Mouse (Mus musculus) testis, adult 2 months (tissue): Measurements from ENCODE around the gene Trim50. TPM values are rescaled to one million over a fixed set of nuclear protein-coding genes. Genes with fewer than 3 reads are reported as not detected.
"Not testable (repeated sequence)": the region's sequence is repeated elsewhere in the genome, so short reads cannot be mapped to it uniquely, and the experiment has no call there.

ENCODE experiments used
- H3K27ac ChIP-seq: fragments of 200-500 bp; 2 replicates; pipeline ENCODE4 v1.5.1; 2012; ENCODE audit warnings: low read depth, low read length; ENCODE audit not compliant: control insufficient read depth, insufficient read depth
- H3K27me3 ChIP-seq: fragments of 200-500 bp; 2 replicates; pipeline ENCODE4 v1.6.1; 2012; ENCODE audit warnings: mild to moderate bottlenecking, low read length, moderate library complexity; ENCODE audit not compliant: control insufficient read depth, insufficient read depth
- H3K36me3 ChIP-seq: fragments of 200-500 bp; 2 replicates; pipeline ENCODE4 v1.6.1; 2012; ENCODE audit warnings: mild to moderate bottlenecking, low read length; ENCODE audit not compliant: control insufficient read depth, insufficient read depth
- H3K4me1 ChIP-seq: fragments of 200-500 bp; 2 replicates; pipeline ENCODE4 v1.6.1; 2012; ENCODE audit warnings: low read length; ENCODE audit not compliant: control insufficient read depth, insufficient read depth
- H3K4me3 ChIP-seq: fragments of 200-500 bp; 2 replicates; pipeline ENCODE4 v1.5.1; 2012; ENCODE audit warnings: low read depth, mild to moderate bottlenecking, low read length, moderate library complexity, mixed read lengths; ENCODE audit not compliant: control insufficient read depth
- CTCF ChIP-seq: fragments of 200-500 bp; IDR thresholded peaks from 2 replicates; pipeline ENCODE4 v1.5.1; 2012; ENCODE audit warnings: low read depth, mild to moderate bottlenecking, inconsistent platforms, low read length, moderate library complexity; ENCODE audit not compliant: control insufficient read depth, insufficient read depth, insufficient replicate concordance
- POLR2A ChIP-seq: fragments of 200-500 bp; IDR thresholded peaks from 2 replicates; pipeline ENCODE4 v1.6.1; 2012; ENCODE audit warnings: low read depth, mild to moderate bottlenecking, inconsistent platforms, low read length, moderate library complexity; ENCODE audit not compliant: control insufficient read depth
- polyA plus RNA-seq: library from polyadenylated mRNA; depleted of rRNA; stranded (reverse); fragments of >200 nt; gene quantifications from 2 replicates; pipeline ENCODE4 v1.2.3, GENCODE M21; 2012

Trim50 gene
- polyA plus RNA-seq, 1 experiment = 0.78 TPM

DNA sequence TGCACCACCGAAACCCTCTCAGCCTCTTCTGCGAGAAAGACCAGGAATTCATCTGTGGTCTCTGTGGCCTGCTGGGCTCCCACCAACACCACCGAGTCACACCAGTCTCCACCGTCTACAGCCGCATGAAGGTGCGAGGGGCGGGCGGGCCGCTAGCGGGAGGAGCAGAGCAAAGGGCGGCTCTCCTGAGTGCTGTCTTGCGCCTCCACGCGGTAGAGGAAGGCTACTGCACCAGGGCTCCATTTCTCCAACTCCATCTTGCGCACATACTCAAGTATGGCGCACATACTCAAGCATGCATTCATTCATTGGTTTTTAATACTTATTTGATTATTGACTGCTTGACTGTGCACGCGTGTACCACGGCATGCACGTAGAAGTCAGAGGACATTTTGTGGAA lies 469 bp downstream of the Trim50 start:
- Histone ChIP-seq H3K4me3 (peak overlapping the region; percentile 68), H3K27ac (peak overlapping the region; percentile 69), H3K27me3 (no peaks in the 10 kb centered on the region), H3K4me1 (peaks cover 19% of the 10 kb centered on the region), H3K36me3 (no peaks in the 10 kb centered on the region)
- TF ChIP-seq CTCF (peak; percentile 90), POLR2A (no peak)

DNA sequence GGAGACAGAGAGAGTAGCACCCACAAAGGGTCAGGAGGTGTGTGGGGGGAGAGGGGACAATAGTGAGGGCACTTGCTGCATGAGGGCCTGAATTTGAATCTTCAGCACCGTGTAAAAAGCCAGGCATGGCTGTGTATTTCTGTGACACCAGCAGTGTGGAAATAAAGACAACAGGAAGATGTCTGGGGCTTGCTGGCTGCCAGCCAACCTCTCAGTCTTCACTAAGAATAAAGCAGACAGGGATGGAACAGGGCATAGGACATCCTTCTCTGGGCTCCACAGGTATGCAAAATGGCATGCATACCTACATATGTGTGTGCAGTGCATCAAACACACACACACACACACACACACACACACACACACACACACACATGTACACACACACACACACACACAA lies 3.0 kb downstream of the Trim50 start:
- no peak for TF ChIP-seq CTCF
- no peak for TF ChIP-seq POLR2A
- H3K27ac ChIP-seq = no peak overlapping the region
- no peak overlapping the region for H3K4me3 ChIP-seq
- H3K27me3 ChIP-seq = no peaks in the 10 kb centered on the region
- peaks cover 19% of the 10 kb centered on the region for H3K4me1 ChIP-seq
- no peaks in the 10 kb centered on the region for H3K36me3 ChIP-seq

DNA sequence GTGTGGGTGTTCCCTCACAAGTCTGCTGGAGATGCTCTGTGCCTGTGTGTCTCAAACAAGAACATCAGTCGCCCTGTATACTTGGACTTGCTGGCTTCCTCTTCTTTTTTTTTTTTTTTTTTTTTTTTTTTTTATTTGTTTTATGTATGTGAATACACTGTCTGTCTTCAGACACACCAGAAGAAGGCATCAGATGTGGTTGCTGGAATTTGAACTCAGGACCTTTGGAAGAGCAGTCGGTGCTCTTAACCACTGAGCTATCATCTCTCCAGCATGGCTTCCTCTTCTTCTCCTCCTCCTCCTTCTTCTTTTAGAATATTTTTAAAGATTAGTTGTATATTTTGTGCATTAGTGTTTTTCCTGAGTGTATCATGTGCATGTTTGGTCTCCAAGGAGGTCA lies 4.5 kb downstream of the Trim50 start:
- H3K36me3 ChIP-seq = no peaks in the 10 kb centered on the region
- H3K27ac ChIP-seq = no peak overlapping the region
- no peaks in the 10 kb centered on the region for H3K27me3 ChIP-seq
- H3K4me1 ChIP-seq = peaks cover 19% of the 10 kb centered on the region
- H3K4me3 ChIP-seq = no peak overlapping the region
- no peak for TF ChIP-seq POLR2A

DNA sequence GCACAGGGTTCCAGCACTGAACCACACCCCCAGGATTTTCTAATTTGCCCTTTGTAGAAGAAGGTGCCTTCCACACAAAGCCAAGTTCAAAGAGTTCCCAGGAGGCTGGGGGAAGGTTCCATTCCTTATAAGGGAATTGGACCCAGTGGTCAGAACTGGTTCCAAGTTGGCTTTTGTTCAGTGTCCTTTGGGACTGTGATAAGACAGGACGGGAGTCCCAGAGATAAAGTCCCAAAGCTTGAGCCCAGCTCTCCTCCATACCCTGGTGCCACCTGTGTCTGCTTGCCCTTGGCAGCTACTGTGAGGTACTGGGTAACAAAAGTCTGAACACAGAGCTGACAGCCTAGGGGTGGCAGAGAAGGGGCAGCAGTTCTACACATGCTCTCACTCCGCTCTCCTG lies 6.7 kb downstream of the Trim50 start:
- Histone ChIP-seq H3K27me3 (no peaks in the 10 kb centered on the region), H3K4me1 (peaks cover 10% of the 10 kb centered on the region), H3K36me3 (no peaks in the 10 kb centered on the region), H3K27ac (no peak overlapping the region), H3K4me3 (no peak overlapping the region)
- TF ChIP-seq POLR2A = no peak
- TF ChIP-seq CTCF = no peak

DNA sequence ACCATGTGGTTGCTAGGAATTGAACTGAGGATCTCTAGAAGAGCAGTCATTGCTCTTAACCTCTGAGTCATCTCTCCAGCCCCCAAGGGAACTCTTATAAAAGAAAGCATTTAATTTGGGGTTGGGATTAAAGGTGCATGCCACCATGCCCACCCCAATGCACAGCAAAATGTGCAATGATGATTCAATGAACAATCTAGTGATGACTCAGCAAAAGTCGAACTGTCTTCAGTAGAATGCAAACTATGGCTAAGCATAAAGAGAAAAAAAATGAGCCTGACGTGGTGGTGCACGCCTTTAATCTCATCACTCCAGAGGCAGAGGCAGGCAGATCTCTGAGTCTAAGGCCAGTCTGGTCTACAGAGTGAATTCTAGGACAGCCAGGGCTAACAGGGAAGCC lies 9.5 kb downstream of the Trim50 start:
- Histone ChIP-seq H3K4me3 (no peak overlapping the region), H3K36me3 (no peaks in the 10 kb centered on the region), H3K27ac (no peak overlapping the region), H3K27me3 (no peaks in the 10 kb centered on the region), H3K4me1 (peaks cover 10% of the 10 kb centered on the region)
- TF ChIP-seq CTCF = no peak
- TF ChIP-seq POLR2A = no peak

DNA sequence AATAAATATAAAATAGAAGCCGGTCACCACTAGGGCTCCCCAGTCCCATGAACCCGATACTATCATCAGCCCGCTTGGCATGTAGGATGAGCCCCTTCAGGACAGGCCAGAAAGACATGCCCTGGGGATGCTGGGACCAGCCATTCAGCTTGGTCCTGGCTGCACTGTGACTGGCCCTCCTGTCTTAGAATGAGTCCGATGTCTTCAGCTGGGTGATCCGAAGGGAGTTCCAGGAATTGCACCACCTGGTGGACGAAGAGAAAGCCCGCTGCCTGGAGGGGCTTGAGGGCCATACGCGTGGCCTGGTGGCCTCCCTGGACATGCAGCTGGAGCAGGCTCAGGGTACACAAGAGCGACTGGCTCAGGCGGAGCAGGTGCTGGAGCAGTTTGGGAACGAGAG lies 10.4 kb downstream of the Trim50 start:
- H3K36me3 ChIP-seq = no peaks in the 10 kb centered on the region
- peak; percentile 61 for TF ChIP-seq CTCF
- TF ChIP-seq POLR2A = no peak
- H3K27ac ChIP-seq = no peak overlapping the region
- peaks cover 11% of the 10 kb centered on the region for H3K4me1 ChIP-seq
- H3K4me3 ChIP-seq = no peak overlapping the region
- no peaks in the 10 kb centered on the region for H3K27me3 ChIP-seq

DNA sequence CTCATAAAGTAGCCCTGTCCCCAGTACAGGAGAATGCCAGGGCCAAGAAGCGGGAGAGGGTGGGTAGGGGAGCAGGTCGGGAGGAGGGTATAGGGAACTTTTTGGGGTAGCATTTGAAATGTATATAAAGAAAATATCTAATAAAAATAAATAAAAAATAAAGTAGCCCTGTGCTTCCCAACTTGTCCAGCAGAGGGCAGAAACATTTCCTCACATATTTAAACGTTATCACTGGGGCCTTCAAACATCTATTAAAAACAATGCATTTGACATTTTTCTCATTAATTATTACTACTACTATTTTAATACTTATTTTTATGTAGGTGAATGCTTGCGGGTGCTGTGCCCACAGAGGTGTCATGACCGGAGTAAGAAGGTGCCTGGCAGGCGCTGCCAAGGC lies 14.7 kb downstream of the Trim50 start:
- Histone ChIP-seq H3K4me1 (peaks cover 6% of the 10 kb centered on the region), H3K4me3 (no peak overlapping the region), H3K36me3 (no peaks in the 10 kb centered on the region), H3K27ac (no peak overlapping the region), H3K27me3 (no peaks in the 10 kb centered on the region)
- no peak for TF ChIP-seq CTCF

DNA sequence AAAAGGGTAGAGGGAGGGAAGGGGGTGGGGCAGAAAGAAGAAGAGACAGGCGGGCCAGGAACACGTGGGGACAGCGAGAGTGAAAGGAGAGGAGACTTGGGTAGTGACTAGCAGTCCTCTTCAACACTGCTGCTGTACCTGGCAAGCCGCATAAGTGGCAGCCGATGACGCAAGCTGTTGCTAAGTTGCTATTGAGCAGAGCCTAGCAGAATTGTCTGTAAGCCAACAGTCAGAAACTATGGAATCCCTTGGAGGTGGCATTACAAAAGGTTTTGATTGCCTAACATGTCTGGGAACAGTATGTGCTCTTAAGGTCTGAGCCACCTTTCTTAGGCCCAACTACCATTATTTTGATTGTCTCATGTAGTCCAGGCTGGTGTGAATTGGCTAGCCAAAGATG lies 15.2 kb downstream of the Trim50 start:
- H3K36me3 ChIP-seq = no peaks in the 10 kb centered on the region
- no peaks in the 10 kb centered on the region for H3K27me3 ChIP-seq
- H3K27ac ChIP-seq = no peak overlapping the region
- TF ChIP-seq CTCF (no peak), POLR2A (no peak)
- H3K4me1 ChIP-seq = peaks cover 6% of the 10 kb centered on the region
- H3K4me3 ChIP-seq = no peak overlapping the region

DNA sequence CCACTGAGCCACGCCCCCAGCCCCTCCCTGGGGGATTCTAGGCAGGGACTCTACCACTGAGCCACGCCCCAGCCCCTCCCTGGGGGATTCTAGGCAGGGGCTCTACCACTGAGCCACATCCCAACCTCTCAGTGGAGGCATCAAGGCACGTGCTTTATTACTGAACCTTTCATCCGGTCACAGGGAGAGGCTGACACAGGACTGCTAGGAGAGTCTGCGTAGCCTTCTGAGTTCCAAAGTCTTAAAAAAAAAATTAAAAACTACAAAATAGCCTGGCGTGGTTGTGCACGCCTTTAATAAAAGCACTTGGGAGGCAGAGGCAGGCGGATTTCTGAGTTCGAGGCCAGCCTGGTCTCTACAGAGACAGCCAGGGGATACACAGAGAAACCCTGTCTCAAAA lies 16.1 kb downstream of the Trim50 start:
- not testable (repeated sequence) for H3K27me3 ChIP-seq, H3K27ac ChIP-seq, H3K36me3 ChIP-seq, H3K4me1 ChIP-seq
- H3K4me3 ChIP-seq = peak overlapping the region; percentile 92
